Mouse (Mus musculus): ENCODE data around the gene Iqce.

DNA sequence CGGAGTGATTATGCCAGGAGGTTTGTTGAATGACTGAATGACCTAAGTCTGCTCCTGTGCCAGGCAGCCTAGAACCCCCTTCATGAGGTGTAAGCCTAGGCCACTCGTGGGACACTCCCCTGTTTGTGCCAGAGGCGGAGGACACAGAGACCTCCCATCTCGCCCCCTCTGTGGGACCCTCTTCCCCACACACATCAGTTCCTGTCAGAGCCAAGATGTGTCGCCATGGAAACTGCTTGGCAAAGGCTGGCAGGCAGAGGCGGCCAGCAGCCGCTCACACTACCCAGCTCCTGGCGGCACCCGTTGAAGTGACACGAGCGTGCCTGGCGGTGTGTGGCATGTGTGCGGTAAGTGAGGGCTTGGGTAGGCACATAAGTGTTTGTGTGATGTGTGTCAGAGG is 21.6 kb upstream of the Iqce start, which contains the start of gene Amz1:
- TF ChIP-seq CTCF (IDR thresholded peaks at IDR 0.05 in 2 of 3, conservative IDR thresholded peaks at IDR 0.05 in 1 of 3; ENCODE audit: control insufficient read depth in 1 of 3, insufficient read depth in 1 of 3, low read depth in 2 of 3, low read length in 3 of 3, poor library complexity in 1 of 3, severe bottlenecking in 1 of 3) (no peak), RCOR1 (IDR thresholded peaks at IDR 0.05; ENCODE audit: low read depth, low read length) (no peak), TCF12 (IDR thresholded peaks at IDR 0.05; ENCODE audit: low read depth, low read length) (no peak), POLR2AphosphoS5 (IDR thresholded peaks at IDR 0.05; ENCODE audit: borderline replicate concordance, low read depth, low read length) (no peak), ELF1 (IDR thresholded peaks at IDR 0.05; ENCODE audit: low read depth, low read length) (no peak)

Measured in MEL (cell line).